Mouse (Mus musculus) liver, embryonic 11.5 days (tissue): Measurements from ENCODE around the gene Pnpla1. TPM values are rescaled to one million over a fixed set of nuclear protein-coding genes. Genes with fewer than 3 reads are reported as not detected.

Experiments
- ATAC-seq: fragments of 200-750 bp; cut with Nextera tagmentation; replicated peaks from 2 replicates; pipeline ENCODE4 v1.8.0; 2017; ENCODE audit warnings: moderate number of reproducible peaks, mild to moderate bottlenecking, moderate TSS enrichment, moderate library complexity; ENCODE audit not compliant: low FRiP score
- DNase-seq: peaks from one replicate; pipeline ENCODE4 v3.0.0-alpha.2; 2017; ENCODE audit warnings: low spot score
- H3K27ac ChIP-seq: fragments of 300-500 bp; sonication (generic); 2 replicates; pipeline ENCODE4 v1.5.1; 2014; ENCODE audit warnings: mild to moderate bottlenecking, low read depth, low read length, control low read depth
- H3K27me3 ChIP-seq: fragments of 300-500 bp; sonication (generic); replicated peaks from 2 replicates; pipeline ENCODE4 v1.6.1; 2014; ENCODE audit warnings: low read length, mixed read lengths; ENCODE audit not compliant: control insufficient read depth, insufficient read depth
- H3K36me3 ChIP-seq: fragments of 300-500 bp; sonication (generic); 2 replicates; pipeline ENCODE4 v1.6.1; 2014; ENCODE audit warnings: mild to moderate bottlenecking, low read length, moderate library complexity, mixed read lengths; ENCODE audit not compliant: control insufficient read depth, insufficient read depth
- H3K4me1 ChIP-seq: fragments of 300-500 bp; sonication (generic); replicated peaks from 2 replicates; pipeline ENCODE4 v1.6.1; 2014; ENCODE audit warnings: low read length, mixed read lengths; ENCODE audit not compliant: control insufficient read depth, insufficient read depth
- H3K4me2 ChIP-seq: fragments of 300-500 bp; sonication (generic); 2 replicates; pipeline ENCODE4 v1.6.1; 2014; ENCODE audit warnings: mild to moderate bottlenecking, control low read depth, moderate library complexity
- H3K4me3 ChIP-seq: fragments of 300-500 bp; sonication (generic); 2 replicates; pipeline ENCODE4 v1.5.1; 2014; ENCODE audit warnings: low read depth, low read length, control low read depth
- H3K9ac ChIP-seq: fragments of 300-500 bp; sonication (generic); 2 replicates; pipeline ENCODE4 v1.6.1; 2014; ENCODE audit warnings: low read depth, low read length, control low read depth
- H3K9me3 ChIP-seq: fragments of 300-500 bp; sonication (generic); 2 replicates; pipeline ENCODE4 v1.6.1; 2016; ENCODE audit warnings: low read length, inconsistent platforms, mixed read lengths; ENCODE audit not compliant: control insufficient read depth
- WGBS: fragments of 180-500 bp; shearing (Covaris S2); extraction: QIAGEN DNeasy Blood & Tissue Kit; methylation state at CpG from one replicate; pipeline ENCODE4 v1.1.7; 2014; 5-methylcytosine and 5-hydroxymethylcytosine counted together
- polyA plus RNA-seq: library from polyadenylated mRNA; unstranded; fragments of >200 nt; fragmentation: Nextera tagmentation; extraction: Ambion mirVana; gene quantifications from 2 replicates; pipeline ENCODE4 v1.2.1, GENCODE M21; 2014

Gene Pnpla1
- polyA plus RNA-seq, 1 experiment from 2014 or later, result not detected

- Histone ChIP-seq H3K4me1 (no peaks in the 10 kb centered on the region), H3K27me3 (no peaks in the 10 kb centered on the region), H3K27ac (no peak overlapping the region), H3K4me2 (no peak overlapping the region), H3K9ac (no peak overlapping the region), H3K9me3 (peaks cover 5% of the 10 kb centered on the region; the same call in 1 of the 2 replicates), H3K36me3 (no peaks in the 10 kb centered on the region), H3K4me3 (no peak overlapping the region)
- ATAC-seq, result no peak
- DNase-seq, result no peak
- 66% methylated on average over 9 of the region's 9 CpGs for WGBS
Measured at GRCm38 (mm10) chr17:28855166-28855885, 2.9 kb upstream of the Pnpla1 start.

DNA sequence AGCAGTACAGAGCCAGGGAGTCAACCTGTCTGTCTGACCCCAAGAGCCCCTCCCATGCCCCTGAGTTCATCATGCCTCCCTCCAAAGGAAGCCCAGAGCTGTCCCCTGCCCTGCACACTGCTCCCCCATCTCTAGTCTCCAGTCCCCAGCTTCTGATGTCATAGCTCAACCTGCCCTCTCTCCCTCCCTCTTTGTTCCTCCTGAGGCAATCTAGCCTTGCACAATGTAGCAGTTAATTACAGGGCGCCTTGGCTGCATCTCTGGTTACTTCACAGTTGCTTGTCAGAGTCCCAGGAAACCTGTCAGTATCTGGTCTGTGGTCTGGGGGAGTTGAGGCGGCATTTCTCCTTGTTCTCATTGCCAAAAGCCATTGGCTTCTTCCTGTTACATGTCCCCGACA lies 2.2 kb upstream of the Pnpla1 start:
- no peak for ATAC-seq
- H3K9me3 ChIP-seq, result peaks cover 5% of the 10 kb centered on the region; the same call in 1 of the 2 replicates
- no peaks in the 10 kb centered on the region for H3K4me1 ChIP-seq
- no peaks in the 10 kb centered on the region for H3K36me3 ChIP-seq
- WGBS, result 49% methylated on average over 3 of the region's 3 CpGs
- H3K4me2 ChIP-seq, result no peak overlapping the region
- H3K4me3 ChIP-seq, result no peak overlapping the region
- no peak overlapping the region for H3K9ac ChIP-seq
- DNase-seq, result no peak
- H3K27me3 ChIP-seq, result no peaks in the 10 kb centered on the region
- no peak overlapping the region for H3K27ac ChIP-seq

DNA sequence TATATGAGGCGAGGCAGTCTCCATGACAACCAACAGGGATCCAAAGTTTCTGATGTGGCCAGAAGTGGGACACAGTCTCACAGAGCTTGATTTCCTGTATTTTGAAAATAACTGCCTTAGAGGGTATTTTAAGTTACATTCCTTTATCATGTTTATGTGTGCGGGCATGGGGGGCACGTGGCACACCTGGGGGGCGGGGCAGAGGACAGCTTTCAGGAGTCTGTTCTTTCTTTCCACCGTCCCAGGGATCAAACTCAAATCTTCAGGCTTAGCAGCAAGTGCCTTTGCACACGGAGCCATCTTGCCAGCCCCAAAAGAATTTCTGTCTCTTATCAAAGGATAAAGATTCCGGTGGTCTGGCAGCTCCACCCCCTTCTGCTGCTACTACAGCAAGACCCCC lies 5.7 kb downstream of the Pnpla1 start:
- DNase-seq (no peak), ATAC-seq (no peak)
- Histone ChIP-seq H3K27me3 (no peaks in the 10 kb centered on the region), H3K4me3 (no peak overlapping the region), H3K36me3 (no peaks in the 10 kb centered on the region), H3K27ac (no peak overlapping the region), H3K4me2 (no peak overlapping the region), H3K9ac (no peak overlapping the region), H3K4me1 (no peaks in the 10 kb centered on the region), H3K9me3 (no peaks in the 10 kb centered on the region)
- 60% methylated on average over 7 of the region's 7 CpGs for WGBS

- Histone ChIP-seq H3K27ac (no peak overlapping the region), H3K9ac (no peak overlapping the region), H3K4me2 (no peak overlapping the region), H3K4me3 (no peak overlapping the region), H3K9me3 (no peaks in the 10 kb centered on the region), H3K4me1 (no peaks in the 10 kb centered on the region), H3K36me3 (no peaks in the 10 kb centered on the region), H3K27me3 (no peaks in the 10 kb centered on the region)
- DNase-seq (no peak), ATAC-seq (no peak)
- 68% methylated on average over 6 of the region's 6 CpGs for WGBS
Measured at GRCm38 (mm10) chr17:28864464-28864863, 6.3 kb downstream of the Pnpla1 start.

GRCm38 (mm10) chr17:28866921-28867320 lies 8.7 kb downstream of the Pnpla1 start:
- Histone ChIP-seq H3K4me2 (no peak overlapping the region), H3K9ac (no peak overlapping the region), H3K27me3 (no peaks in the 10 kb centered on the region), H3K4me3 (no peak overlapping the region), H3K9me3 (no peaks in the 10 kb centered on the region), H3K4me1 (no peaks in the 10 kb centered on the region; the same call in 1 of the 2 replicates), H3K27ac (no peak overlapping the region), H3K36me3 (no peaks in the 10 kb centered on the region)
- ATAC-seq, result no peak
- no peak for DNase-seq

DNA sequence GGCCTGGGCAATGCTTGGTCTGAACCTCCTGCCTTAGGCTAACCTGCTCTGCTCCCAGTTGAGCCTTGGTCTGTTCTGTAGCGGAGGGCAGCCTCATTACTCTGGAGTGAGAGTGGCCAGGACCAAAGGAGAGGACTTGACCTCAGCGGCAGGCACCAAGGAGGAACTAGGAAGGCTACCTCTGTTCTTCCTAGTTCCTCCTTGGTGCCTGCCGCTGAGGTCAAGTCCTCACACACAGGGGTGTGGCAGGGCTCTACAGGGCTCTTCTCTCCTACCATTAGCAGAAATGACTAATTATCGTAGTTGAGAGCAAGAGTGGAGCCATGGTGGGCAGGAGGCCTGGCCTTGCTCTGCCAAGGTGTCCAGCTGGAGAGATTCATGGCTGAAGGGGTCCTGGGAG lies 9.2 kb downstream of the Pnpla1 start:
- ATAC-seq (no peak), DNase-seq (no peak)
- Histone ChIP-seq H3K4me3 (no peak overlapping the region), H3K9ac (no peak overlapping the region), H3K4me1 (no peaks in the 10 kb centered on the region; the same call in none of the 2 replicates), H3K9me3 (no peaks in the 10 kb centered on the region), H3K36me3 (no peaks in the 10 kb centered on the region), H3K27me3 (no peaks in the 10 kb centered on the region), H3K27ac (no peak overlapping the region), H3K4me2 (no peak overlapping the region)
- 75% methylated on average over 4 of the region's 4 CpGs for WGBS

DNA sequence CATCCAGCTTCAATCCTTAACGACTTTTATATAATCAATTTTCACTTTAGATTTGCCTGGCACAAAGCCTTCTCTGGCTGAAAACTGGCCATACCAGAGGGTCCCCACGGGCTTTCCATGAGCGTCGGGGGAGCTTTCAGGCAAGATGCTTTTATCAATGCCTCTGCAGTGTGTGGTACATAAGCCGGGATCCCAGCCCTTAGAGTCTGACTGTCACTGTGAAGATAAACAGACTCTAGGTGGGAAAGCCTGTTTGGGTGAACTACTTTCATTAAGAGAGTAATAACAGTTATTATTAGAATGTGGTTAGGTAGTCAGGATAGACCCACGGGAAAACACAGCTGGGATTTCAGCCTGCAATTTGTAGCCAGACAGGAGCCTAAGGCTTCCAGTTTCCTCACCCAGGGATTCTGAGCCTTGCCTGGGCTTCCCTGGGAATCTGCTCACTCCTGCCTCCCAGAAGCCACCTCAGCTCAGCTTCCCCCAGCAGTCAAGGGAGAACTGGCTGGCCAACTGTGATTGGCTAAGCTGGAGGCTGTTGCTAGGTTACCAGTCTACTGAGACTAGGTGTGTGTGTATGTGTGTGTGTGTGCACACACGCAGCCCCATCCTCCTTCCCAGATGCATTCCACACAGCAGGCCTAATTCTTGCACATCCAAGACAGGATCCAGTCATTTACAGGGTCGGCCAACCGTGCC lies 11.3 kb downstream of the Pnpla1 start:
- ATAC-seq, result no peak
- Histone ChIP-seq H3K9ac (no peak overlapping the region), H3K4me2 (no peak overlapping the region), H3K4me1 (no peaks in the 10 kb centered on the region; the same call in none of the 2 replicates), H3K4me3 (no peak overlapping the region), H3K9me3 (no peaks in the 10 kb centered on the region), H3K36me3 (no peaks in the 10 kb centered on the region), H3K27ac (no peak overlapping the region), H3K27me3 (no peaks in the 10 kb centered on the region)
- 56% methylated on average over 9 of the region's 9 CpGs for WGBS
- DNase-seq, result no peak

GRCm38 (mm10) chr17:28870435-28870834 lies 12.2 kb downstream of the Pnpla1 start:
- H3K27ac ChIP-seq, result no peak overlapping the region
- DNase-seq, result no peak
- no peaks in the 10 kb centered on the region; the same call in none of the 2 replicates for H3K4me1 ChIP-seq
- H3K9ac ChIP-seq, result no peak overlapping the region
- no peak for ATAC-seq
- no peak overlapping the region for H3K4me2 ChIP-seq
- 66% methylated on average over 5 of the region's 5 CpGs for WGBS
- no peak overlapping the region for H3K4me3 ChIP-seq
- no peaks in the 10 kb centered on the region for H3K36me3 ChIP-seq
- H3K9me3 ChIP-seq, result no peaks in the 10 kb centered on the region
- H3K27me3 ChIP-seq, result no peaks in the 10 kb centered on the region

- Histone ChIP-seq H3K4me3 (no peak overlapping the region), H3K9ac (no peak overlapping the region), H3K36me3 (no peaks in the 10 kb centered on the region), H3K4me1 (no peaks in the 10 kb centered on the region; the same call in none of the 2 replicates), H3K4me2 (no peak overlapping the region), H3K27ac (no peak overlapping the region), H3K9me3 (no peaks in the 10 kb centered on the region), H3K27me3 (no peaks in the 10 kb centered on the region; the same call in 1 of the 2 replicates)
- ATAC-seq, result no peak
- 64% methylated on average over 11 of the region's 11 CpGs for WGBS
- DNase-seq, result no peak
Measured at GRCm38 (mm10) chr17:28871831-28872230, 13.6 kb downstream of the Pnpla1 start.
